Mouse (Mus musculus): ENCODE data around the gene Pde4c. TPM values are rescaled to one million over a fixed set of nuclear protein-coding genes. Genes with fewer than 3 reads are reported as not detected.

Pde4c gene
- polyA plus RNA-seq, 2 experiments: 0.38 TPM; not detected in 1

GRCm38 (mm10) chr8:70743656-70744590, 20.4 kb downstream of the Pde4c start:
- Histone ChIP-seq H3K36me3 (ENCODE audit: control insufficient read depth, insufficient read depth, low read length) (no peaks in the 10 kb centered on the region), H3K4me1 (ENCODE audit: control insufficient read depth, insufficient read depth, low read length) (peaks cover 2% of the 10 kb centered on the region; the same call in 1 of the 2 replicates), H3K27me3 (ENCODE audit: control insufficient read depth, insufficient read depth, low read length) (peaks cover 62% of the 10 kb centered on the region), H3K4me3 (replicated peaks; ENCODE audit: low read length) (peak overlapping the region; percentile 23), H3K27ac (replicated peaks; ENCODE audit: low read depth, low read length) (no peak overlapping the region), H3K9ac (ENCODE audit: low read depth, low read length, severe bottlenecking) (peak overlapping the region; percentile 48; the same call in 1 of the 2 replicates), H3K4me2 (replicated peaks; ENCODE audit: low read depth, low read length, severe bottlenecking) (peak overlapping the region; percentile 44), H3K9me3 (ENCODE audit: control insufficient read depth, low read length) (no peaks in the 10 kb centered on the region)
- no peak for TF ChIP-seq POLR2A (IDR thresholded peaks at IDR 0.05; ENCODE audit: borderline replicate concordance, extremely low read depth, insufficient read depth, insufficient read length)
- ATAC-seq (ENCODE audit: low FRiP score, low read depth): 0 out of 2 replicates have a peak, but pooled peaks have one; percentile 30
- WGBS: 6% methylated on average over 48 of the region's 48 CpGs
- peak; percentile 20 for DNase-seq (ENCODE audit: low spot score)

- H3K27me3 ChIP-seq (ENCODE audit: control insufficient read depth, insufficient read depth, low read length): peaks cover 62% of the 10 kb centered on the region
- H3K9ac ChIP-seq (ENCODE audit: low read depth, low read length, severe bottlenecking): no peak overlapping the region
- 51% methylated on average over 11 of the region's 11 CpGs for WGBS
- TF ChIP-seq POLR2A (IDR thresholded peaks at IDR 0.05; ENCODE audit: borderline replicate concordance, extremely low read depth, insufficient read depth, insufficient read length): no peak
- no peaks in the 10 kb centered on the region for H3K9me3 ChIP-seq (ENCODE audit: control insufficient read depth, low read length)
- no peak overlapping the region for H3K4me2 ChIP-seq (replicated peaks; ENCODE audit: low read depth, low read length, severe bottlenecking)
- ATAC-seq (ENCODE audit: low FRiP score, low read depth) (no peak), DNase-seq (ENCODE audit: low spot score) (no peak)
- H3K27ac ChIP-seq (replicated peaks; ENCODE audit: low read depth, low read length): no peak overlapping the region
- peaks cover 2% of the 10 kb centered on the region; the same call in 1 of the 2 replicates for H3K4me1 ChIP-seq (ENCODE audit: control insufficient read depth, insufficient read depth, low read length)
- H3K36me3 ChIP-seq (ENCODE audit: control insufficient read depth, insufficient read depth, low read length): no peaks in the 10 kb centered on the region
- no peak overlapping the region for H3K4me3 ChIP-seq (replicated peaks; ENCODE audit: low read length)
Observed at GRCm38 (mm10) chr8:70744806-70745205, 21.3 kb downstream of the Pde4c start.

DNA sequence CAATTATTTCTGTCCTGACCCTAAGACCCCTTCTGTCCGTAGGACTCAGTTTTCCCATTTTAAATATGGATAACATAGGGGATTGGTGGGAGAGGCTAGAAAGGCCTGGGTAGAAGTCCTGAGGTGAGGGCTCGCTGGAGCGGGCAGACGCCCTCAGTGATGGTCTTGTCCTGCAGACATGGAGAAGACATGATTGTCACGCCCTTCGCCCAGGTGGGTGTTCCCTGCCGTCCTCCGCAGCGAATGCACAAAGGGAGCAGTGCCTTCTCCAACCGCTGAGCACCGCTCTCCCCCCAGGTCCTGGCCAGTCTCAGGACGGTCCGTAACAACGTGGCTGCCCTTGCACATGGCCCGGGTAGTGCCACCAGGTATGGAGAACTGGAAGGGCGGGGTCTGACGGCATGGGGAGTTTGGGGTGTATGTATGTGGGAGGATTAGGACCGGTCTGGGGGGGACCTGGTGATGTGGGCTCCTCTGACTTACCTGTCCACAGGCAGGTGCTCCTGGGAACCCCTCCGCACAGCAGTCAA, 22.2 kb downstream of the Pde4c start:
- H3K36me3 ChIP-seq (ENCODE audit: control insufficient read depth, insufficient read depth, low read length): no peaks in the 10 kb centered on the region
- H3K9ac ChIP-seq (ENCODE audit: low read depth, low read length, severe bottlenecking): no peak overlapping the region
- no peak overlapping the region for H3K4me2 ChIP-seq (replicated peaks; ENCODE audit: low read depth, low read length, severe bottlenecking)
- no peaks in the 10 kb centered on the region for H3K9me3 ChIP-seq (ENCODE audit: control insufficient read depth, low read length)
- ATAC-seq (ENCODE audit: low FRiP score, low read depth): no peak
- H3K27me3 ChIP-seq (ENCODE audit: control insufficient read depth, insufficient read depth, low read length): peaks cover 62% of the 10 kb centered on the region
- H3K27ac ChIP-seq (replicated peaks; ENCODE audit: low read depth, low read length): no peak overlapping the region
- no peak for TF ChIP-seq POLR2A (IDR thresholded peaks at IDR 0.05; ENCODE audit: borderline replicate concordance, extremely low read depth, insufficient read depth, insufficient read length)
- no peak overlapping the region for H3K4me3 ChIP-seq (replicated peaks; ENCODE audit: low read length)
- H3K4me1 ChIP-seq (ENCODE audit: control insufficient read depth, insufficient read depth, low read length): peaks cover 2% of the 10 kb centered on the region; the same call in 1 of the 2 replicates
- no peak for DNase-seq (ENCODE audit: low spot score)
- WGBS: 59% methylated on average over 19 of the region's 19 CpGs

DNA sequence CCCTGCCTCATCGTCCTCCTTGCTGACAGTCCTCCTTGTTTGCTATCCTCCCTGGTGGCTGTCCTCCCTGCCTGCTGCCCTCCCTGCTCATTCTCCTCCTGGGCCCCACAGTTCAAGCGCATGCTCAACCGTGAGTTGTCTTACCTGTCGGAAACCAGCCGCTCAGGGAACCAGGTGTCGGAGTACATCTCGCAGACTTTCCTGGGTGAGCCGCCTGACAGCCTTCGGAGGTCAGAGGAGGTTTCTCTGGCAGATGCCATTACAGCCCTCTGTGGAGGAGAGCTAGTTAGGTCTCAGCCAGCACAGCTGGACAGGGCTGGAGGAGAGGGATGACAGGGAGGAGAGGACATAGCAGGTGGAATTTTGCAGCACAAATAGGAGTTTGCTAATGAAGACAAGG, 23.2 kb downstream of the Pde4c start:
- Histone ChIP-seq H3K4me3 (replicated peaks; ENCODE audit: low read length) (no peak overlapping the region), H3K36me3 (ENCODE audit: control insufficient read depth, insufficient read depth, low read length) (no peaks in the 10 kb centered on the region), H3K4me1 (ENCODE audit: control insufficient read depth, insufficient read depth, low read length) (peaks cover 2% of the 10 kb centered on the region; the same call in 1 of the 2 replicates), H3K9me3 (ENCODE audit: control insufficient read depth, low read length) (no peaks in the 10 kb centered on the region), H3K9ac (ENCODE audit: low read depth, low read length, severe bottlenecking) (no peak overlapping the region), H3K4me2 (replicated peaks; ENCODE audit: low read depth, low read length, severe bottlenecking) (no peak overlapping the region), H3K27me3 (ENCODE audit: control insufficient read depth, insufficient read depth, low read length) (peaks cover 60% of the 10 kb centered on the region), H3K27ac (replicated peaks; ENCODE audit: low read depth, low read length) (no peak overlapping the region)
- DNase-seq (ENCODE audit: low spot score) (no peak), ATAC-seq (ENCODE audit: low FRiP score, low read depth) (no peak)
- no peak for TF ChIP-seq POLR2A (IDR thresholded peaks at IDR 0.05; ENCODE audit: borderline replicate concordance, extremely low read depth, insufficient read depth, insufficient read length)
- 61% methylated on average over 9 of the region's 9 CpGs for WGBS

GRCm38 (mm10) chr8:70747211-70747890, 23.8 kb downstream of the Pde4c start:
- no peak for TF ChIP-seq POLR2A (IDR thresholded peaks at IDR 0.05; ENCODE audit: borderline replicate concordance, extremely low read depth, insufficient read depth, insufficient read length)
- 86% methylated on average over 18 of the region's 18 CpGs for WGBS
- DNase-seq (ENCODE audit: low spot score) (no peak), ATAC-seq (ENCODE audit: low FRiP score, low read depth) (no peak)
- Histone ChIP-seq H3K4me3 (replicated peaks; ENCODE audit: low read length) (no peak overlapping the region), H3K27ac (replicated peaks; ENCODE audit: low read depth, low read length) (no peak overlapping the region), H3K4me1 (ENCODE audit: control insufficient read depth, insufficient read depth, low read length) (peaks cover 5% of the 10 kb centered on the region; the same call in 1 of the 2 replicates), H3K9ac (ENCODE audit: low read depth, low read length, severe bottlenecking) (no peak overlapping the region), H3K4me2 (replicated peaks; ENCODE audit: low read depth, low read length, severe bottlenecking) (no peak overlapping the region), H3K27me3 (ENCODE audit: control insufficient read depth, insufficient read depth, low read length) (peaks cover 53% of the 10 kb centered on the region), H3K9me3 (ENCODE audit: control insufficient read depth, low read length) (no peaks in the 10 kb centered on the region), H3K36me3 (ENCODE audit: control insufficient read depth, insufficient read depth, low read length) (no peaks in the 10 kb centered on the region)

All from limb, embryonic 14.5 days (tissue).